Mouse (Mus musculus) stomach, postnatal 0 days (tissue): Measurements from ENCODE around the gene Lrrc25.

ENCODE experiments used
- CTCF ChIP-seq: IDR thresholded peaks from 2 replicates; pipeline ENCODE4 v1.5.1; 2016; ENCODE audit warnings: antibody characterized with exemption, low read depth, mild to moderate bottlenecking, moderate library complexity
- EP300 ChIP-seq: optimal IDR thresholded peaks from 2 replicates; pipeline ENCODE3; 2016; ENCODE audit warnings: antibody characterized with exemption

DNA sequence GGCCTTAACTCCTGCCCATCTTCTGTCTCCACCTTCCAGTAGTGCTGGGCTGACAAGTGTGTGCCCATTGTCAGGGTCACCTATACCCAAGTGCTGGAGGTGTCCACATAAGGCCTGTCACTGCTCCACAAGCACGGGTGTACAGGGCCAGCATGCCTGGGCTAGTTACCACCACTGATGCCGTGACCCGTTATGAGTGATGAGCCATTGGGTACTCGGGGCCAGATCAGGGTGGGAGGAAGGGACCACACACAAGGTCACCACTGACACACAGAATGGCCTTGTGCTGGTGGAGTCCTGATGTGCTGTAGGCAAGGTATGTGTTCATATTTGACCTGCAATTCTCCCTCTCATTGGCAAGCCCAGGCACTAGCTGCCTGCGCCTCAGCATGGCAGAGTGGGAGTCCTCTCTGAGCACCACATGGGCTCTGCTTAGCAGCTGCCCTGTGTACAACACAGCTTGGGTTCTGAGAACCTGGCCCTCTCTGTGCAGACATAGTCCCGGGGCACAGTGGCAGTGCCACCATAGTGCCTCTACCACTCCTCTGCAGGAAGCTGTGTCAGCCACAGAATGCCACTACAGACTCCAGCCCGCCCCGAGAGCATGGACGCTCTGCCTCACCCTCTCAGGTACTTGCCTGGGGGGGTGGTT lies 31.2 kb upstream of the Lrrc25 start:
- TF ChIP-seq CTCF (no peak), EP300 (no peak)
